Mouse (Mus musculus) gastrocnemius, adult 2 months (tissue): Measurements from ENCODE around the gene Pcsk6. TPM values are rescaled to one million over a fixed set of nuclear protein-coding genes. Genes with fewer than 3 reads are reported as not detected.
"Not testable (repeated sequence)": the region's sequence is repeated elsewhere in the genome, so short reads cannot be mapped to it uniquely, and the experiment has no call there.

Experiments used
- DNase-seq: peaks from one replicate; pipeline ENCODE4 v3.0.0; 2022
- H3K27ac ChIP-seq: fragments of 200-600 bp; 2 replicates; pipeline ENCODE4 v1.8.1; 2022; ENCODE audit warnings: mild to moderate bottlenecking
- H3K4me3 ChIP-seq: fragments of 200-600 bp; 2 replicates; pipeline ENCODE4 v1.8.1; 2022; ENCODE audit warnings: mild to moderate bottlenecking, moderate library complexity
- CTCF ChIP-seq: fragments of 200-600 bp; IDR thresholded peaks from 2 replicates; pipeline ENCODE4 v1.8.1; 2022; ENCODE audit warnings: antibody characterized with exemption, mild to moderate bottlenecking, moderate library complexity
- intact Hi-C: fragments of 180-260 bp; cut with DNase I; formaldehyde crosslinking; loops from one replicate; pipeline ENCODE4 v1.15.1; 2025
- total RNA-seq, 2 experiments: library from RNA; stranded (reverse); gene quantifications; 2 replicates each; pipeline ENCODE4 v1.2.3; 2021

Gene Pcsk6
- total RNA-seq, 2 experiments from 2014 or later, result 17.7 to 20.8 TPM

DNA sequence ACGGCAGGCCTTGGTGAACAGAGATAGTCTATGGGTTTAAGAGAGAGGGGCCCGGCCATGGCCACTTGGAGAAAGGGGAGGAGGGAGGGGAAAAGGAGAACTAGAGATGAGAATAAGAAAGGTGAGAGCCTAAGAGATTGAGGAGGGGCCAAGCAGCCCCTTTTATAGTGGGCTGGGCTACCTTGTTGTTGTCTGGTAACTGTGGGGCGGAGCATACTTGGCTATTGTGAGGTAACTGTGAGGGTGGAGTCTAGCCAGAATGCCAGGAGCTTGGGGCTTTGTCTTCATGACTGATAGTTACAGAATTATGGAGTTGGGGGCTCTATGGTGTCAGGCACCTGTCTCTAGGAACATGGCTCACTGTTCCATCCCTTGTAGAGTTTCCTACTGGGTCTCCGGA is 56.9 kb downstream of the Pcsk6 start:
- no peak for DNase-seq
- TF ChIP-seq CTCF, result no peak
- Histone ChIP-seq H3K27ac (no peak overlapping the region), H3K4me3 (no peak overlapping the region)
- intact Hi-C loops, result no loop called here

DNA sequence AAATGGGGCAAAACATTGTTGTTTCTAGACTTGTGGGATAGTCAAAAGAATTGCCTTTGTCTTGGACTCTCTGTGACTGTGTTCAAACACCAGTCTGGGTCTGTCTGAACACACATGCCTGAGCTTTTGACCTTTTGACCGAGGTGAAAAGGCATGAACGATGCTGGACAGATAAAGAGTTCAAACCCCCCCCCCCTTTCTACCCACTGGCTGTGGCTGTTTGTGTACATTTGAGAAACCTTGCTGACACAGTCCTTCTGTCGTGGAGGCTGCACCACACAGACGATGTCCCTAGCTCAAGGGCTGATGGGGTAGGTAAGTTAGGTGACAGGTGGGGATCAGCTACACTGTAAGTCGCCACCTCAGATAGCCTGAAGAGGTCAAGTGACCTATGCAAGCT is 67.9 kb downstream of the Pcsk6 start:
- H3K4me3 ChIP-seq, result no peak overlapping the region
- intact Hi-C loops, result no loop called here
- H3K27ac ChIP-seq, result no peak overlapping the region
- no peak for TF ChIP-seq CTCF
- no peak for DNase-seq

GRCm38 (mm10) chr7:65930478-65930877 is 68.9 kb downstream of the Pcsk6 start:
- Histone ChIP-seq H3K4me3 (no peak overlapping the region), H3K27ac (no peak overlapping the region)
- DNase-seq, result no peak
- intact Hi-C loops, result loop anchor here (5.0 kb wide), 1 partner anchor 223 kb away; no protein-coding TSS in a partner anchor
- no peak for TF ChIP-seq CTCF

- not testable (repeated sequence) for DNase-seq, H3K4me3 ChIP-seq, H3K27ac ChIP-seq
- intact Hi-C loops, result loop anchor here (5.0 kb wide), 1 partner anchor 227 kb away; no protein-coding TSS in a partner anchor
These were observed 72.9 kb downstream of the Pcsk6 start for GRCm38 (mm10) chr7:65934238-65934970.

DNA sequence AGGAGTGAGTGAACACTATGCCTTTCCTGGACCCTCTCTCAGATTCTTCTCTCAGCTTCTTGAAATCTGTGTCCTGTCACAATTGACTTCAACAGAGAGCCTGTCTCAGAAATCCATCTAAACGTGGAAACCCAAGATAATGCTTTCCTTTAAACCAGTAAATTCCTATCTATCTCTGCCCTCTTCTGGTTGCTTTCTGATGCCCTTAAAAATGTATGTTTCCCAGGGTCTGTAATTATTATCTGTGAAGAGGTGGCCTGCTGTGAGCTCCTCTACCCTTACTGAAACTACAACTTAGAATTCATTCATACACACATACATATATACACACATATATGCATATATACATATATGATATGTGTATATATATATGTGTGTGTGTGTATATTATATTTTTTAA is 73.7 kb downstream of the Pcsk6 start:
- H3K4me3 ChIP-seq, result no peak overlapping the region
- intact Hi-C loops, result no loop called here
- no peak overlapping the region for H3K27ac ChIP-seq
- TF ChIP-seq CTCF, result peak; percentile 41
- DNase-seq, result no peak

DNA sequence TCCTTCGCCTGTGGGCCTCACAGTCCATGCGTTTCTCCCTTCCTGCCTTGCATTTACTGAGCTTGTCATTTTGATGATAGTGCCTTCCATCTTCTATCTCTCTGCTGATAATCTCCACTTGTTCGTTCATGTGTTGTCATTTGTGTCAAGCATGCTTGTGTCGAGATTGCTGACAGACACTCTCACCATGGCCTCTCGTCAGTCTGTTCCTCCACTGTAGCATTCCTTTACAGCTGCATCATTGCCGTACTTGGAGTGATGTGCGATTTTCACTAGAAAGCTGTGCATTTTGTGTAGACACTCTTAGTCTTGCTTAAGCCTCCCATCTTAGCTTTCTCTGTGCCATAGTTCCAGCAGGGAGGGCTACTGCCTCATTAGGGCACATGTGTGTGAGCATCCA is 79.5 kb downstream of the Pcsk6 start:
- no peak for DNase-seq
- intact Hi-C loops, result no loop called here
- Histone ChIP-seq H3K4me3 (no peak overlapping the region), H3K27ac (no peak overlapping the region)
- no peak for TF ChIP-seq CTCF

- Histone ChIP-seq H3K4me3 (no peak overlapping the region), H3K27ac (no peak overlapping the region)
- intact Hi-C loops, result no loop called here
- TF ChIP-seq CTCF, result no peak
- no peak for DNase-seq
These were observed 83.9 kb downstream of the Pcsk6 start for GRCm38 (mm10) chr7:65945342-65945993.

- no peak for DNase-seq
- no peak overlapping the region for H3K4me3 ChIP-seq
- intact Hi-C loops, result no loop called here
- H3K27ac ChIP-seq, result no peak overlapping the region
- no peak for TF ChIP-seq CTCF
These were observed 84.9 kb downstream of the Pcsk6 start for GRCm38 (mm10) chr7:65946397-65946796.

GRCm38 (mm10) chr7:65948891-65949290 is 87.4 kb downstream of the Pcsk6 start:
- no peak overlapping the region for H3K4me3 ChIP-seq
- intact Hi-C loops, result no loop called here
- no peak for DNase-seq
- TF ChIP-seq CTCF, result no peak
- no peak overlapping the region for H3K27ac ChIP-seq

DNA sequence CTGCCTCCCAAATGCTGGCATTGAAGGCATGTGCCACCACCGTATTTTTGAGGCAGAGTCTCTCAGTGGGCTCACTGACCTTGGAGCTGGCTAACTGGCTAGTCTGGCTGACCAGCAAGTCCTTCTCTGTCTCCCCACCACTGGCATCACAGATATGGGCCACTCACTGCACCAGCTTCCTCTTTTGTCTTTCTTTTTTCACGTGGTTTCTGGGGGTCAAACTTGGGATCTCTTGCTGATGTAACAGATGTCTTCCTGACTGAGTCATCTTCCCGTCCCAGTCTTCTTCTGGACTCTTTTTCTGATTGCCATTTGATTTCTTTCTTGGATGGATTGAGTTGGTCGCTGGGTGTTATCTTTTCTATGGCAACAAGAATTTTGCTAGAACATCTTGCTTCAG is 93.0 kb downstream of the Pcsk6 start:
- intact Hi-C loops, result no loop called here
- DNase-seq, result no peak
- Histone ChIP-seq H3K4me3 (no peak overlapping the region), H3K27ac (no peak overlapping the region)
- TF ChIP-seq CTCF, result no peak

DNA sequence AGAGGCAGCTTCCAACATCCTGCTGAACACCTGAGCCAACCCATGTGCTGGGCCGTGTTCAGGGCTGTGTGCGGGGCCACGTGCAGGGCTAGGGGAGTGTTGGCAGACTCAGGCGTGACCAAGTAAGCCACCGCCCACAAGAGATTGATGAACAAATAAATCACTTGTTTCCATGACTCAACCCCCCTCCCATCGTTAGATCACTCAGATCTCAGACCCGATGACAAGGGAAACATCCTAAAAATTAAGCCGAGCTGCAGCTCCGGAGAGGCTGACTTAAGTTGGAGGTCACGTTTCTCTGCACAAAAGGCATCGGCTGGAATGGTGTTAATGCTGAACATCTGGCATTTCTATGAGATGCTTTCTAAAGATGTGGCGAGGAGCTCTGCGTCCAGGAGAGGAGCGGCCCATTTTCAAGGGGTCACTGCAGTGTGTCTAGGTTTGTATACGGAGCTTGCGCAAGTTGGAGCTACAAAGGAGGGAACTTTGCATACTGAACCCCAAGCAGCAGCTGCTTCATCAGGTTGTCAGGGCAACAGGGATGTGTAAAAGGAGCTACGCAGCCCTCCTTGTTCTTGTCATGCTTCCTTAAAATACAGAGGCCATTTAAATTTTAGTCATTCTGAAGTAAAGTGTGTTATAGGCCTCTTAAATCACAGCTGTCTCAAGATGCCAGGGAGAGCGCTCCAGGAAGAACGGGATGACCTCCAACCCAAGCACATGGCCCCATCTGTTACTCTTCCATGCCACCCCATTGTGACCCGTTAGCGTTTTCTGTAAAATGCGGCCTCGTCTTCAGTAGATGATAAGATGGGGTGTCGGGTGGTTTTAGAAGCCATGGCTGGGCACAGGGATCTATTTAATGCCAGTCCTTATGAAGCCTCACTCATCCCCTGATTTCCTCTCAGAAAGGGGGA is 94.0 kb downstream of the Pcsk6 start:
- intact Hi-C loops, result no loop called here
- Histone ChIP-seq H3K4me3 (no peak overlapping the region), H3K27ac (no peak overlapping the region)
- peak; percentile 38 for DNase-seq
- TF ChIP-seq CTCF, result no peak

DNA sequence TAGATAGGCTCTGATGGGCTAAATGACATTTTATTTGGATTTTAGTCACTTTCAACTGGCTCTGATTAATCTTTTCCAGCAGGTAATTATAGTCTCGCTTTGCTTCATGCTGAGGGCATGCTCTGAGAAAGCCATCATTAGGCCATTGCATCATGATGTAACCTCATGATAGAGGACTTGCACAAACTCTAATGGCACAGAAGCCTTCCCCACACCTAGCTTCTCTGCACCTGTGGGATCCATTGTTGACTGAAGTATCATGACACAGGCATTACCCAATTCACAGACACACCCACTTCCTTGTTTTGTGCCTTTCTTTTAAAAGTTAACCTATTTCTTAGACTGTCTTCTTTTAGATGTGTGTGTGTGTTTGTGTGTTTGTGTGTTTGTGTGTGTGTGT is 95.7 kb downstream of the Pcsk6 start:
- no peak for DNase-seq
- Histone ChIP-seq H3K4me3 (no peak overlapping the region), H3K27ac (no peak overlapping the region)
- intact Hi-C loops, result no loop called here
- TF ChIP-seq CTCF, result no peak

DNA sequence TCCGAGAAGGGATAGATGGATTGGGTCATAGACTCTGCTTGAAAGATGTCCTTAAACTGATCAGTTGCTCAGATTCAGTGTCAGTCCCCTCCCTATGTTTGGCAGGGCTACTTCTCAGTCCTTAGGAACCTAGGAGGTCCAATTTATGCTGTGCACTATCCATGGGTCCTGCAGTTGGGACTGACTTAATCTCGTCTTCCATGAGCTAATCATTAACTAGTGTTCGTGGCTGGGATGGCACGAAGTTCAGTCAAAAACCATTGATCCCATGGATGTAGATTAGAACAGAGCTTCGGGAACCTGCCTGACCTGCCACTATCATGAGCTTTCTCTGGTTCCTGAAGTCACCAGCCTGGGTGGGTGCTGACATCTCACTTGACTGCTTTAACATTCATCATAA is 96.6 kb downstream of the Pcsk6 start:
- no peak for TF ChIP-seq CTCF
- Histone ChIP-seq H3K27ac (no peak overlapping the region), H3K4me3 (no peak overlapping the region)
- intact Hi-C loops, result no loop called here
- DNase-seq, result no peak
